Mouse (Mus musculus) CH12.LX (cell line): ENCODE results near the gene Pla2g7. TPM values are rescaled to one million over a fixed set of nuclear protein-coding genes. Genes with fewer than 3 reads are reported as not detected.

Experiments used
- DNase-seq: peaks from one replicate; pipeline ENCODE4 v3.0.0-alpha.2; 2013; ENCODE audit errors: extremely low read depth
- H3K27ac ChIP-seq: 2 replicates; pipeline ENCODE4 v1.5.1; 2012; ENCODE audit warnings: low read depth, mild to moderate bottlenecking, control low read depth, moderate library complexity; ENCODE audit not compliant: insufficient read depth
- H3K27me3 ChIP-seq: replicated peaks from 2 replicates; pipeline ENCODE3; 2012; ENCODE audit warnings: inconsistent platforms
- H3K36me3 ChIP-seq, 2 experiments: replicated peaks in 1 of 2; 2 replicates each; pipeline versions ENCODE3 to v1.6.1; 2012; ENCODE audit warnings: inconsistent platforms in 1 of 2, low read length in 1 of 2, mild to moderate bottlenecking in 1 of 2, mixed read lengths in 1 of 2, moderate library complexity in 1 of 2; ENCODE audit not compliant: control insufficient read depth in 1 of 2, insufficient read depth in 1 of 2
- H3K4me1 ChIP-seq, 2 experiments: 2 replicates each; pipeline ENCODE4 v1.6.1; 2012; ENCODE audit warnings: inconsistent platforms in 1 of 2, moderate library complexity in 1 of 2; ENCODE audit not compliant: insufficient read depth in 2 of 2, control insufficient read depth in 1 of 2
- H3K4me2 ChIP-seq: 2 replicates; pipeline ENCODE4 v1.6.1; 2012; ENCODE audit warnings: low read depth, mild to moderate bottlenecking, control low read depth; ENCODE audit not compliant: poor library complexity, insufficient read depth, severe bottlenecking
- H3K4me3 ChIP-seq, 3 experiments: fragments of 150-350 bp in 1 of 3; sonication (generic) in 1 of 3; replicated peaks in 1 of 3; 2 replicates each; pipeline versions ENCODE3 to v1.5.1; 2011 to 2012; ENCODE audit warnings: low read depth in 2 of 3, low read length in 2 of 3, mild to moderate bottlenecking in 2 of 3, moderate library complexity in 2 of 3, control low read depth in 1 of 3, improper control_type of control experiment in 1 of 3, inconsistent platforms in 1 of 3, mixed read lengths in 1 of 3; ENCODE audit not compliant: poor library complexity in 1 of 3
- H3K79me2 ChIP-seq: replicated peaks from 2 replicates; pipeline ENCODE4 v1.6.1; 2012; ENCODE audit warnings: mild to moderate bottlenecking, moderate library complexity; ENCODE audit not compliant: control insufficient read depth, poor library complexity, insufficient read depth, severe bottlenecking; ENCODE audit errors: extremely low read depth
- H3K9ac ChIP-seq: 2 replicates; pipeline ENCODE4 v1.6.1; 2012; ENCODE audit warnings: low read depth, mild to moderate bottlenecking, control low read depth, moderate library complexity; ENCODE audit not compliant: insufficient read depth
- H3K9me3 ChIP-seq: replicated peaks from 2 replicates; pipeline ENCODE3; 2012; ENCODE audit warnings: low read length, inconsistent platforms, mixed read lengths
- BHLHE40 ChIP-seq: IDR thresholded peaks from 2 replicates; pipeline ENCODE4 v1.6.1; 2011; ENCODE audit warnings: mild to moderate bottlenecking, low read depth, low read length, improper control_type of control experiment
- GABPA ChIP-seq: IDR thresholded peaks from 2 replicates; pipeline ENCODE4 v1.6.1; 2012; ENCODE audit warnings: low read depth, low read length, improper control_type of control experiment, inconsistent platforms; ENCODE audit not compliant: insufficient replicate concordance
- HCFC1 ChIP-seq: IDR thresholded peaks from 2 replicates; pipeline ENCODE4 v1.6.1; 2012; ENCODE audit warnings: low read depth, mild to moderate bottlenecking, inconsistent platforms, low read length, improper control_type of control experiment
- MAFK ChIP-seq: IDR thresholded peaks from 2 replicates; pipeline ENCODE4 v1.6.1; 2011; ENCODE audit warnings: low read length, improper control_type of control experiment; ENCODE audit not compliant: insufficient replicate concordance
- MAZ ChIP-seq: IDR thresholded peaks from 2 replicates; pipeline ENCODE4 v1.6.1; 2012; ENCODE audit warnings: low read depth, mild to moderate bottlenecking, inconsistent platforms, low read length, improper control_type of control experiment, moderate library complexity
- MYC ChIP-seq: IDR thresholded peaks from 2 replicates; pipeline ENCODE4 v1.6.1; 2011; ENCODE audit warnings: low read depth, mild to moderate bottlenecking, improper control_type of control experiment, low read length
- NRF1 ChIP-seq: IDR thresholded peaks from 2 replicates; pipeline ENCODE4 v1.6.1; 2014; ENCODE audit warnings: low read depth, mild to moderate bottlenecking, inconsistent platforms, low read length, improper control_type of control experiment, moderate library complexity
- POLR2AphosphoS2 ChIP-seq: IDR thresholded peaks from 2 replicates; pipeline ENCODE4 v1.6.1; 2011; ENCODE audit warnings: low read depth, low read length, improper control_type of control experiment
- RCOR1 ChIP-seq: conservative IDR thresholded peaks from 2 replicates; pipeline ENCODE4 v1.6.1; 2012; ENCODE audit warnings: low read depth, mild to moderate bottlenecking, inconsistent platforms, low read length, improper control_type of control experiment
- SMC3 ChIP-seq: IDR thresholded peaks from 2 replicates; pipeline ENCODE4 v1.6.1; 2011; ENCODE audit warnings: low read depth, low read length, improper control_type of control experiment
- TCF12 ChIP-seq: IDR thresholded peaks from 2 replicates; pipeline ENCODE4 v1.6.1; 2014; ENCODE audit warnings: low read depth, mild to moderate bottlenecking, inconsistent platforms, low read length, improper control_type of control experiment
- USF1 ChIP-seq: IDR thresholded peaks from 2 replicates; pipeline ENCODE4 v1.6.1; 2014; ENCODE audit warnings: low read depth, mild to moderate bottlenecking, inconsistent platforms, low read length, improper control_type of control experiment
- USF2 ChIP-seq: conservative IDR thresholded peaks from 2 replicates; pipeline ENCODE4 v1.6.1; 2011; ENCODE audit warnings: low read depth, low read length, improper control_type of control experiment
- dilution Hi-C: fragments of 300-500 bp; cut with MboI; formaldehyde crosslinking; loops from 2 replicates; pipeline ENCODE4 v1.14.3; 2020; ENCODE audit warnings: low sequenced_read_pairs; ENCODE audit not compliant: extremely low pct_unique_long_range_greater_than_20kb, extremely low pct_ligation_motif_present
- in situ Hi-C: fragments of 300-500 bp; cut with MboI; formaldehyde crosslinking; loops from 3 replicates; pipeline ENCODE4 v1.14.3; 2019; ENCODE audit warnings: low sequenced_read_pairs, low pct_ligation_motif_present, low pct_unique_long_range_greater_than_20kb, mixed read lengths
- polyA plus RNA-seq: library from polyadenylated mRNA; unstranded; fragments of >175 nt; gene quantifications from 2 replicates; pipeline ENCODE4 v1.2.1, GENCODE M21; 2012; ENCODE audit warnings: low read depth; ENCODE audit not compliant: insufficient read length
- total RNA-seq, 2 experiments: library from RNA; depleted of rRNA; stranded (reverse); fragments of 300-350 nt in 1 of 2; fragments of >200 nt in 1 of 2; gene quantifications; 2 replicates each; pipeline ENCODE4 v1.2.3; 2012 to 2014

The Pla2g7 gene
- total and polyA plus RNA-seq, 3 experiments: 0.27 TPM; not detected in 2

DNA sequence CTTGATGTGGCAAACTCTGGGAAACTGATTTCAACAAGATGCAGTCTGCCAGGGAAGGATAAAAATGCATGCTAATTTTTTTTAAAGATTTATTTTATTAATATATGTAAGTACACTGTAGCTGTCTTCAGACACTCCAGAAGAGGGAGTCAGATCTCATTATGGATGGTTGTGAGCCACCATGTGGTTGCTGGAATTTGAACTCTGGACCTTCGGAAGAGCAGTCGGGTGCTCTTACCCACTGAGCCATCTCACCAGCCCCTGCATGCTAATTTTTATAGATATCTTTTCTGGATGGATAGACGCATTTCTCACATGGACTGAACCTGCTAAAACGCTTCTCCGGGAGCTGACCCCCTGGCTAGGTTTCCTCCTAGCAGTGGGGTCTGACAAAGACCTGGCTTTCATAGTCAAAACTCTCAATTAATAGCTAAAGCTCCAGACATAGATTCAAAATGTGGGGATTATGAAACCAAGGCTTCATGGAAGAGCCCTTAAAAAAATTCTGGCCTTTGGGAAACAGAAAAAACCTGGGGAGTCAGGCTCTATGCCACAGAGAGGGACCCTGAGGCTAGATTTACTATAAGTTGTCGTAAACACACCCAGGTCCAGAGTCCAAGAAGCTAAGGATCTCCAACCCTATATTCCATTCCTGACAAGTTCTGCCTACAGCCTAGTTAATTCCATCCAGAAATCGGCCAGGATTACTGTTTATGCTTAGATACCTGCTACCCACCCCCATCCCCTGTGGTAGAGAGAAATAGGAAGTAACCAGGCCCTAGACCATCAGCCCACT, 4.5 kb upstream of the Pla2g7 start:
- dilution Hi-C loops: no loop called here
- DNase-seq: no peak
- Histone ChIP-seq H3K9me3 (peaks cover 31% of the 10 kb centered on the region), H3K27ac (no peak overlapping the region), H3K4me3 (no peak overlapping the region)
- no peak for TF ChIP-seq USF2
- no peak for TF ChIP-seq MAZ
- TF ChIP-seq RCOR1: no peak
- no peak for TF ChIP-seq MYC
- TF ChIP-seq, all 38 proteins: peak for 0
- no peak overlapping the region for H3K9ac ChIP-seq
- peaks cover 0 to 3% of the 10 kb centered on the region in 2 experiments; a peak in 1 of 4 replicates for H3K4me1 ChIP-seq
- in situ Hi-C loops: no loop called here
- no peak overlapping the region for H3K4me2 ChIP-seq
- H3K79me2 ChIP-seq: no peaks in the 10 kb centered on the region
- H3K36me3 ChIP-seq: no peaks in the 10 kb centered on the region
- no peaks in the 10 kb centered on the region for H3K27me3 ChIP-seq

DNA sequence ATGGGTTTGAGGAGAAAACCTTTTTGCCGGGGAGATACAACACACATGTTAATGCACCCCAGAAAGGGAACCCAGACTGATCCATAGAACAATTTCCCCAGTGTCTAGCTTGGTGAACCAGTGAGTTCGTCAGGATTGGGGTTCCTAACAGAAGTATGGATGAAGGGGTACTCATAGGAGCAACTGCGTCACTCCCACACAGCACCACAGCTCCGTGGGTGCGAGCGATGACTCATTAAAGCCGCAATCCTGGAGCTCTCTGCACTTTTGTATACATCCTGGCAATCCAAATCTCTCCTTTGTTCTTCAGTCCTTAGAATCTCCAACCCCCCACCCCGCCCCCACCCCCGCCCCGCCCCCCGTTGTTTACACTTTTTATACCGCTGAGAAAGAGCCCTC, 306 bp upstream of the Pla2g7 start:
- Histone ChIP-seq H3K4me1 (peaks cover 0 to 7% of the 10 kb centered on the region in 2 experiments; a peak in 1 of 4 replicates), H3K27me3 (no peaks in the 10 kb centered on the region), H3K9ac (no peak overlapping the region), H3K9me3 (peaks cover 30% of the 10 kb centered on the region), H3K79me2 (no peaks in the 10 kb centered on the region), H3K4me2 (no peak overlapping the region), H3K27ac (no peak overlapping the region), H3K4me3 (no peak overlapping the region), H3K36me3 (no peaks in the 10 kb centered on the region)
- TF ChIP-seq GABPA: no peak
- TF ChIP-seq SMC3: no peak
- TF ChIP-seq NRF1: no peak
- TF ChIP-seq USF1: no peak
- no peak for DNase-seq
- in situ Hi-C loops: no loop called here
- dilution Hi-C loops: no loop called here

DNA sequence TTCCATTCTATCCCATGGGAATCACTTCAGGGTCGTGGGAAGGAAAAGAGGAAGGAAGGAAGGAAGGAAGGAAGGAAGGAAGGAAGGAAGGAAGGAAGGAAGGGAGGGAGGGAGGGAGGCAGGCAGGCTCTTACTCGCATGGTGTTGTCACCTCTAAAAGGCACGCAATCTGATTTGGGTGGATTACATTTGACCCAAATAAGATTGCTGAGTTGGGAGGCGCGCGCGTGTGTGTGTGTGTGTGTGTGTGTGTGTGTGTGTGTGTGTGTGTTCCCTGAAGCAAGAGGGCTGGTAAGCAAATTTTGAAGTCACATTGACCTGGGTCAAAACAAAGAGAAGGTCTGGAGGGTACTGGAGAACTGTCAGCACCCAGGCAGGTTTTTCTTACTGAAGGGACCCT, 1.4 kb downstream of the Pla2g7 start:
- TF ChIP-seq HCFC1 (no peak), MAFK (no peak), TCF12 (no peak), POLR2AphosphoS2 (no peak), USF1 (no peak), BHLHE40 (no peak)
- TF ChIP-seq, all 38 proteins: peak for 0
- peaks cover 0 to 15% of the 10 kb centered on the region in 2 experiments; a peak in 1 of 4 replicates for H3K4me1 ChIP-seq
- H3K27ac ChIP-seq: no peak overlapping the region
- H3K9me3 ChIP-seq: peaks cover 29% of the 10 kb centered on the region
- H3K9ac ChIP-seq: no peak overlapping the region
- H3K79me2 ChIP-seq: no peaks in the 10 kb centered on the region
- H3K36me3 ChIP-seq: no peaks in the 10 kb centered on the region
- no peak overlapping the region for H3K4me3 ChIP-seq
- DNase-seq: no peak
- no peak overlapping the region for H3K4me2 ChIP-seq
- no peaks in the 10 kb centered on the region for H3K27me3 ChIP-seq
- in situ Hi-C loops (no loop called here), dilution Hi-C loops (no loop called here)
